Mouse (Mus musculus): ENCODE measurements at regions not wholly inside any gene's neighbourhood (a gene's known extent, or its start where the extent isn't known, plus 50 kb on each side); places are given as distances from the start of the nearest gene placed in this dataset.
"Not testable (repeated sequence)": the region's sequence is repeated elsewhere in the genome, so short reads cannot be mapped to it uniquely, and the experiment has no call there.

- DNase-seq (ENCODE audit: low spot score in 2 of 2) = no peak
These were observed 290.9 kb upstream of the Ift57 start for GRCm38 (mm10) chr16:49407956-49408795.

GRCm38 (mm10) chr16:49409235-49409634 lies 289.8 kb upstream of the Ift57 start:
- no peak for DNase-seq (ENCODE audit: low spot score in 2 of 2)

DNA sequence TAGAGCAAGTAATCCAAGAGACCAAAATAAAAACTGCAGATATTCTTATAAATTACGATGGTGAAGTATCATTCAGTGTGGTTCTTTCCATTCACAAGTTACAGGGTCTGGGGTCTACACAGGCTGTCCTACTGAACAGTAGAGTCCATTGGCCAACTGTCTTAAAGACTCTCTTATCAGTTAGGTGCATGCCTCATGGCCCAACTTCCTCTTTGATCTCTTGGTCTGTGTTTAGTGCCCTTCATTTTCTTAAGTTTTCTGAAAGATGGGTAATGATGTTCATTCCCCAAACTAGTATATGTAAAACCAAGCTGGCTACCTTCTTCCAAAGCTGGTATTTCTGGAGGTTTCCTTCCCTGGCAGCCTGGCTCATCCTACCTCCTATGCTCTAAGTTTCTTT lies 268.7 kb upstream of the Ift57 start:
- no peak for DNase-seq (ENCODE audit: low spot score in 2 of 2)

- DNase-seq (ENCODE audit: low spot score in 2 of 2) = no peak
These were observed 267.1 kb upstream of the Ift57 start for GRCm38 (mm10) chr16:49431902-49432301.

DNA sequence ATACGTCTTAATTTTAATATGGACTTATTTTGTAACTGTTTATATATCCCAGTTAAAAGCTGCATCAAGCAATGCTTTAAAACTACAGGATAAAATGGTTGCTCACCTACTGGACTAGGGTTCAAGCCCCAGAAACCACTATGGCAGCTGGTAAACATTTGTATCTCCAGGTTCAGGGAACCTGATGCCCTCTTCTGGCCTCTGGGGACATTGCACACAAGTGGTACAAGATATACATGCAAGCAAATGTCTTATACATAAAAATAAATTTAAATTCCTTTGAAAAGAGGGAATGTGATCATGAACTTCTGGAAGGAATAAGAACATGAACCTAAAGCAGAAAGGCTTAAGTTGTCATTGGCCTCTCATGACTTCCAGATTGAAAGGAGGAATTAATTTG lies 257.8 kb upstream of the Ift57 start:
- no peak for DNase-seq (ENCODE audit: low spot score in 2 of 2)

DNA sequence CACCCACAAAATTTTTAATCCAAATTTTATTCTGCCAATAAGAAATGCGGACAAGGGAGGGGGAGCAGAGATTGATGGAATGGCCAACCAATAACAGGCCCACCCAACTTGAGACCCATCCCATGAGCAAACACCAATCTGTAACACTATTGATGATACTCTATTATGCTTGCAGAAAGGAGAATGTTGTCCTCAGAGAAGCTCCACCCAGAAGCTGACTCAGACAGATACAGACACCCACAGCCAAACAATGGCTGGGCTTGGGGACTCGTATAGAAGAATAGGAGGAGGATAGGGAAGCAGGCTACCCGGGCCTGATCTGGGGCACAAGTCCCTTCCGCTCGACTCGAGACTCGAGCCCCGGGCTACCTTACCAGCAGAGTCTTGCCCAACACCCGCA lies 251.7 kb upstream of the Ift57 start:
- not testable (repeated sequence) for DNase-seq (ENCODE audit: low spot score in 2 of 2)

GRCm38 (mm10) chr16:49493881-49494280 lies 205.2 kb upstream of the Ift57 start:
- no peak for DNase-seq (ENCODE audit: low spot score in 2 of 2)

DNA sequence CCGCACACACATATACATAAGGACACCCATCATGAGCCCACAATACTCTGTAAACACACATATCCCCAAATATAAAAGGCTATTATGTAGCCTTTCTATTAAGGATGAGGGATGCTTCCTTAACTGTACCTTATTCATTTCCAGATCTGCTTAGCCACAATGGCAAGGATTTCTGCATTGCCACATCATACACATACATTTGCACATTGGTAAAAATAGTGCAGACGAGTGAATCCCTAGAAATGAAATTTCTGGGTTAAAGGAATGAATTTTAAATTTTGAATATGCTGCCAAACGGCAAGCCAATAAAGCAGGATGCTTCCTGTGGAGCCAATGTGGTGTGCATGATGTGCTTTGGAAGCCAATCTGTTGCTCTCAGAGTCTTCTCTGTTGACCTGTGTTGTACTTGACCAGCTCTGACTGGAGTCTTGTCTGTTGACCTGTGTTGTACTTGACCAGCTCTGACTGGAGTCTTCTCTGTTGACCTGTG lies 201.5 kb upstream of the Ift57 start:
- DNase-seq (ENCODE audit: low spot score in 2 of 2) = no peak

GRCm38 (mm10) chr16:49500818-49501217 lies 198.2 kb upstream of the Ift57 start:
- DNase-seq (ENCODE audit: low spot score in 2 of 2) = peak in 1 of 2 experiments; percentile 26

DNA sequence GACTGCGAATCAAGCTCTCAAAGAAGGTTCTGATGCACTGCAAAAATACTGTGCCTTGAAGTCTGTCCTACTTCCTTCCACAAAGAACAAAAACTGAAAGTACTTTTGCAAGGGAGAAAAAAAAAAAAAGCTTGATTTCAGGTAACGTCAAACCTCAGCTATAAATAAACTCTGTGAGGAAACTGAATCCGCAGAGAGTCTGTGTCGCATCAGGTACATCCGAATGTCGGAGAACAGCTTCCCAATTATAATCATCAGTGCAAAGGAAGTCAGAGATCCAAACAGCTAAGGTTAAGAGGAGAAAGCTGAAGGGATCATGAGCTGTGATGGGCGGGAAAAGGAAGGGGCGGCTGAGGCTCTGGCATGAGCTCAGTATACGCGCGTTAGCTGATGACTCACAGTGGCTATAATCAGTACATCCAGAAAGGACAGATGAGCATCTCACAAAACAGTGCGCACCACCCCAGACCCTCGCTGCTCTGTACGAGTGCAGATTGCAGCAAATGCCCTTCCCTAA lies 195.1 kb upstream of the Ift57 start:
- peak in 1 of 2 experiments; percentile 19 for DNase-seq (ENCODE audit: low spot score in 2 of 2)

GRCm38 (mm10) chr16:49504669-49505068 lies 194.4 kb upstream of the Ift57 start:
- DNase-seq (ENCODE audit: low spot score in 2 of 2) = no peak

- DNase-seq (ENCODE audit: low spot score in 2 of 2) = no peak
These were observed 193.8 kb upstream of the Ift57 start for GRCm38 (mm10) chr16:49505271-49505670.

GRCm38 (mm10) chr16:49518844-49519243 lies 180.2 kb upstream of the Ift57 start:
- no peak for DNase-seq (ENCODE audit: low spot score in 2 of 2)

GRCm38 (mm10) chr16:49520411-49520810 lies 178.6 kb upstream of the Ift57 start:
- DNase-seq (ENCODE audit: low spot score in 2 of 2) = no peak

DNA sequence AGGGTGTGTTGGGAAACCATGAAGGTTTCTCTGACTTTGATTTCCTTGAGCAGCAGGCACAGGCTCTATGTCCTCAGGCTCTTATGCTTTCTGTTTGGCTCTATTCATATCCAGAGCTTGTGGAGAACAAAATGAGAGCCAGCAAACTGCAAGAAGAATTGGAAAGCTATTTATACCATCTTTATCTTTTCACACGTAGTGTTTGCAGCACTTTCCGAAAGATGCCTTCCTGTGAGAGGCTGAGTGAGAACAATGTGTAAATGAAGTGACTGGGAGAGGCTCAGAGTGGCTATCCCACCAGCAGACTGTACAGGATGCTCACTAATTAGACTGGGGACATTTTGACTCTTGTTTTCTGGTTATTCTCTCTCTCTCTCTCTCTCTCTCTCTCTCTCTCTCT lies 177.3 kb upstream of the Ift57 start:
- DNase-seq (ENCODE audit: low spot score in 2 of 2) = no peak

DNA sequence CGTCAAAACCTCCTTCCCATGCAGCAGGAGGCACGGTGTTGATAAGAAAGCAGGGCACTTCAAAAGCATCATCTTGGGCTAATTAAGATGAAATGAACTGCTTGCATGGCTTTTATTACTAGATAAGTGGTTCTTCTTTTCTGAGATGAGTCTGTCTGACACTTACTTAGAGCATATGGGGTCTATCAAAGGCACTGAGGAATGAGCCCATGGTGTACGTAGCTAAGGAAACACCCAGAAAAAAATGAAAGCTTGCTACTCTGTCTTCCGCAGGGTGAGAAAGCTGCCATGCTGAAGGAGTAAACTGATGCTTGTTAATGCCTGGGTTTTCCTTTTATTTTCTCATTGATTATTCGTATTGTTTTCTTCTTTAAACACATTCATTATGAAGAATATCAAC lies 176.5 kb upstream of the Ift57 start:
- DNase-seq (ENCODE audit: low spot score in 2 of 2) = no peak

- not testable (repeated sequence) for DNase-seq (ENCODE audit: low spot score in 2 of 2)
These were observed 170.4 kb upstream of the Ift57 start for GRCm38 (mm10) chr16:49528618-49529017.

DNA sequence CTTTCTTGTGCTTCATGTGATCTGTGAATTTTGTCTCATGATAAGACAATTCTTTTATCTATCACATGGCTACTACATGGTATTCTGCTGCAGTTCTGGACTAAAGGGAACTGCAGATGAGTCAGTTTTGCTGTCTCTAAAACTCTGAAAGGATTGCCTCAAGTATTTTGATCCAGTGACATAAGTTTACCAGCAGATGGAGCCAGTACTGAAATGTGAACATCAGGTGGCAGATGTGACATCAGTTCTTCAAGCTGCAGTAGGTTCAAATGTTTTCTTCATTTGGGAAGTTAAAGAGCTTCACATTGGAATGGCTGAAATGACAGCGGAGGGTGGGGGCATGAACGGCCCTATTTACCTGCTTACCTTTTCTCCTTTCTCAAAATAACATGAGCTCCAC lies 170.0 kb upstream of the Ift57 start:
- no peak for DNase-seq (ENCODE audit: low spot score in 2 of 2)

GRCm38 (mm10) chr16:49530051-49530450 lies 169.0 kb upstream of the Ift57 start:
- no peak for DNase-seq (ENCODE audit: low spot score in 2 of 2)

DNA sequence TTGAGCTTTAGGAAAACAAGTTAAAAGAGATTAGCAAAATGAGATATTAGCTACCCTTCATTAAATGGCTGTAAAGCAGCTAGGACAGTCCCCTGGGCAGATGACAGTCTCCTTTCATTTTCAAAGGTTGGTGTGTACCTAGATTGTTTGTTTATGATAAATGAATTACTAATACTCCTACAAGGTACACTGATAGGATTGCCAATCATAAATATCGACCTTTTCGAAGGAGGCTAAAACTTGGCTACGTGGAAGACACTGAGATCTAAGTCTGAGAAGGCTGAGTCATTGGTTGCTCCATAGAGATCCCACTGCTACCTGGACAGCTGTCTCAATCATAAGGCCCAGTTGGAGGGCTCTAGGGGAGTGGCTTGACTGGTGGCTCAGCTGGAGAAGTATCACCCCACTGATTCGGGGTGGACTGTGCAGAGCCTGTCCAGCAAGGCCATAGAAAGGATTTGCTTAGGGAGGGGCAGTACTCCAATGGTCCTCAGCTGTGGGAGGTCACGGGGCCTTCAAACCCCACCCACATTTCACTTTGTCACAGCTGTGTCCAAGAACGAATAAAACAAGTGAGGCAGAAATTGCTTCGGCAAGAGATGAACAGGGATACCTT lies 166.9 kb upstream of the Ift57 start:
- DNase-seq (ENCODE audit: low spot score in 2 of 2) = no peak

GRCm38 (mm10) chr16:49533498-49533998 lies 165.5 kb upstream of the Ift57 start:
- DNase-seq (ENCODE audit: low spot score in 2 of 2) = no peak

- DNase-seq (ENCODE audit: low spot score in 2 of 2) = no peak
These were observed 148.8 kb upstream of the Ift57 start for GRCm38 (mm10) chr16:49550231-49550630.
